Mouse (Mus musculus): ENCODE results near the gene Ncor1. TPM values are rescaled to one million over a fixed set of nuclear protein-coding genes. Genes with fewer than 3 reads are reported as not detected.

Gene Ncor1
- polyA plus RNA-seq, 1 experiment from 2014 or later, result 224 TPM

DNA sequence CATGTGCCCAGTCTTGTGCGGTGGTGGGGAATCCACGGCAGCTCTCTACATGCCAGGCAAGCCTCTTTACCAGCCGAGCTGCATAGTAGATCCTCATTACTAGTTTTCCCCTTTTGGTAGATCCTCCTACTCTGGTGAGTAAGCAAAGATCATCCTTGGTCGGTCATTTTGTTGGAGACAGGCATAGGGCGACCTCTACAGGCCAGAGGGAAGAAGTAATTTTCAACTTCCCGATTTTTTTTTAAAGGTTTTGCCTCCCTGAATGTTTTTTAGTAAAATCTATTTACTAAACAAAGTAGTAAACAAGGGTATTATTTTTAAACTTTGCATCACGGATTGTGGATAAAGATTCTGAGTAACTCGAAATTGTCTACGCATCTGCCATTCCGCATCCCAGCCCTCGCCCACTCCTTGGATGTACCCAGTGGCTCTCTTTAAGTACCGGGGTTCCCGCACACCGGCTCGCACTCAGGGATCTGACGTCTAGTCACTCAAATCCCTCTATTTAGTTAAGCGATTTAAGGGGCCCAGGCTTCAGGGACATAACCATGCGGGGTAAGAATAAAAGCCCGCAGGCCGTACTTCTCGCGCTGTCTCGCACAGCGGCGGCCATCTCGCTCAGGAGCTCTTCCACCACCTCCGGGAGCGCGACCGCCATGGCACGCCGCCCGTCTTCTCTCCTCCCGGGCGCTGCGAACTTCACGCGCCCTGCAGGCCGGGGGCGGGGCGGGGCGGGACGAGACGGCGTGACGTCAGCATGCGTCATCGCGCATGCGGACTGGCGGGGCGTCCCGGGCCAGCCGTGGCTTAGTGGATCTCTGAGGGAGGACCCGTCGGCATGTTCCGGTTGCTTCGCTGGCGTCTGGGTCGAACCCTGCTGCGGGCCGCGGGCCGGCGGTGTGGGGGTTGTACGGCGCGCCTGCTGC lies 177.4 kb downstream of the Ncor1 start, which contains the start of the genes Zswim7 and Ttc19:
Gene Zswim7 (minus strand): TSS at position 701 of the 926 bp plus-strand sequence.
Gene Ttc19 (plus strand): TSS at position 799 of the 926 bp plus-strand sequence.
- peak within 1 kb of the TSS; percentile 59 for H3K4me2 ChIP-seq (ENCODE audit: low read depth, low read length, severe bottlenecking)
- peak; percentile 98 for DNase-seq (ENCODE audit: low spot score)
- peak within 1 kb of the TSS; percentile 85 for H3K9ac ChIP-seq (ENCODE audit: low read length)
- no peaks in the 10 kb centered on the region for H3K27me3 ChIP-seq (ENCODE audit: control insufficient read depth, insufficient read depth, low read length)
- WGBS, result under 1% methylated on average over 68 of the region's 68 CpGs
- ATAC-seq (replicated peaks; ENCODE audit: low FRiP score), result peak; percentile 97
- no peaks in the 10 kb centered on the region; the same call in 1 of the 2 replicates for H3K4me1 ChIP-seq (replicated peaks; ENCODE audit: control insufficient read depth, insufficient read depth, low read length)
- H3K4me3 ChIP-seq (ENCODE audit: low read depth, low read length), result peak within 1 kb of the TSS; percentile 92
- no peaks in the 10 kb centered on the region; the same call in 1 of the 2 replicates for H3K9me3 ChIP-seq (ENCODE audit: control insufficient read depth, low read length)
- no peaks in the 10 kb centered on the region for H3K36me3 ChIP-seq (ENCODE audit: control insufficient read depth, insufficient read depth, low read length)
- peak within 1 kb of the TSS; percentile 71 for H3K27ac ChIP-seq (ENCODE audit: low read depth, low read length)

DNA sequence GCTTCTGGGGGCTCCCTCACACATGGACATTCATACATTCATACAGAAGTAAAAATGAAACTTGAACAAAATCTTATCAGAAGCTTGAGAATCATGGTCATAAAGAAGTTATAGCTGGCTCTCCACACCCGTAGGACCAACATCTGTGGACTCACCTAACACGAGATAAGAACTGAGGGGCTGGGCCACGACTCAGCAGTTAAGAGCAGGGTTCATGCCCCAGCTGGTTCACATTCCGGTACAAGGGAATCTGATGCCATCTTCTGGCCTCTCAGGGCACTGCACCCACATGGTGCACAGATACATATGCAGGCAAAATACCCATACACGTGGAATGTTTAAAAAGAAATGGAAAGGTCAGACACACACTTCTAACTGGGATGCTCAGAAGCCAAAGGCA lies 180.3 kb downstream of the Ncor1 start:
- Histone ChIP-seq H3K4me1 (replicated peaks; ENCODE audit: control insufficient read depth, insufficient read depth, low read length) (no peaks in the 10 kb centered on the region; the same call in 1 of the 2 replicates), H3K36me3 (ENCODE audit: control insufficient read depth, insufficient read depth, low read length) (no peaks in the 10 kb centered on the region), H3K4me3 (ENCODE audit: low read depth, low read length) (no peak overlapping the region), H3K9ac (ENCODE audit: low read length) (no peak overlapping the region), H3K4me2 (ENCODE audit: low read depth, low read length, severe bottlenecking) (no peak overlapping the region), H3K9me3 (ENCODE audit: control insufficient read depth, low read length) (no peaks in the 10 kb centered on the region; the same call in 1 of the 2 replicates), H3K27me3 (ENCODE audit: control insufficient read depth, insufficient read depth, low read length) (no peaks in the 10 kb centered on the region), H3K27ac (ENCODE audit: low read depth, low read length) (no peak overlapping the region)
- WGBS, result 27% methylated on average over 5 of the region's 5 CpGs
- no peak for ATAC-seq (replicated peaks; ENCODE audit: low FRiP score)
- peak; percentile 87 for DNase-seq (ENCODE audit: low spot score)

DNA sequence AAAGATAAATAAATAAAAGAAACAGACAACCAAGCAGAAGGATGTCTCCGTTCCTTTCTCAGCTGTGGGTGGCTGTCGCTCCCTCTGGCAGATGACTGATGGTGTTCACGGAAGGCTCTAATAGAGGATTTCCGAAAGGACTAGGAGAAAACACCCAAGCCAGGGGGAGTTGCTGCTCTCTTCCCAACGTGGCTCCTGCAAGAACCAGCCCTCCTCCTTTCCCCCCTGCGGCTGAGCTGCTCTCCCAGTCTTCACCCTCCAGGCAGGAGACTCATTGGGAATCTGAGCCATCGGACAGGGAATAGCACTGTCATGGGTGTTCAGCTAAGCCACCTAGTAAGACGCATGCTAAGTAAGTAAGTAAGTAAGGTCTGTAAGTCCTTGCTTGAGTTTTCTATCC lies 181.3 kb downstream of the Ncor1 start:
- no peak overlapping the region for H3K27ac ChIP-seq (ENCODE audit: low read depth, low read length)
- no peaks in the 10 kb centered on the region; the same call in 1 of the 2 replicates for H3K9me3 ChIP-seq (ENCODE audit: control insufficient read depth, low read length)
- no peaks in the 10 kb centered on the region; the same call in 1 of the 2 replicates for H3K4me1 ChIP-seq (replicated peaks; ENCODE audit: control insufficient read depth, insufficient read depth, low read length)
- H3K27me3 ChIP-seq (ENCODE audit: control insufficient read depth, insufficient read depth, low read length), result no peaks in the 10 kb centered on the region
- H3K36me3 ChIP-seq (ENCODE audit: control insufficient read depth, insufficient read depth, low read length), result no peaks in the 10 kb centered on the region
- no peak for DNase-seq (ENCODE audit: low spot score)
- 68% methylated on average over 8 of the region's 8 CpGs for WGBS
- ATAC-seq (replicated peaks; ENCODE audit: low FRiP score), result no peak
- H3K9ac ChIP-seq (ENCODE audit: low read length), result no peak overlapping the region
- H3K4me2 ChIP-seq (ENCODE audit: low read depth, low read length, severe bottlenecking), result no peak overlapping the region
- no peak overlapping the region for H3K4me3 ChIP-seq (ENCODE audit: low read depth, low read length)

DNA sequence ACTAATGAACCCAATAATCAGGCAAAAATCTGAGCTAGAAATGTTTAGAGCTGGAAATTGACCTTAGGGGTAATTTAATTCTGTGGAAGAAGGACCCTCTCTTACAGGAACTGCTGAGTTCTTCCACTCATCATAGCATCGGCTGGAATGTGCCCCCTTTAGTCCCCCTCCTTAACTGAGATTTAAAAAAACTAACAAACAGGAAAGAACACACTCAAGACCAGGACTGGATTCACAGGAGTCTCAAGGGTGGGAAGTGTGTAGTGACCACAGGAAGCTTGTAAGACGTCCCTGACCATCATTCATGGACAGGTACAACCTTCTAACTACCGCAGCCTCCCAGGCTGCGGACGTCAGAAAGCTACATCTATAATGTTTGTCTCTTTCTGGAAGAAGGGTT lies 187.5 kb downstream of the Ncor1 start:
- DNase-seq (ENCODE audit: low spot score) (no peak), ATAC-seq (replicated peaks; ENCODE audit: low FRiP score) (no peak)
- peaks cover 5% of the 10 kb centered on the region for H3K4me1 ChIP-seq (replicated peaks; ENCODE audit: control insufficient read depth, insufficient read depth, low read length)
- H3K4me3 ChIP-seq (ENCODE audit: low read depth, low read length), result no peak overlapping the region
- no peaks in the 10 kb centered on the region for H3K36me3 ChIP-seq (ENCODE audit: control insufficient read depth, insufficient read depth, low read length)
- H3K4me2 ChIP-seq (ENCODE audit: low read depth, low read length, severe bottlenecking), result no peak overlapping the region
- no peak overlapping the region for H3K9ac ChIP-seq (ENCODE audit: low read length)
- H3K27me3 ChIP-seq (ENCODE audit: control insufficient read depth, insufficient read depth, low read length), result no peaks in the 10 kb centered on the region
- no peaks in the 10 kb centered on the region for H3K9me3 ChIP-seq (ENCODE audit: control insufficient read depth, low read length)
- WGBS, result 68% methylated on average over 5 of the region's 5 CpGs
- H3K27ac ChIP-seq (ENCODE audit: low read depth, low read length), result no peak overlapping the region

DNA sequence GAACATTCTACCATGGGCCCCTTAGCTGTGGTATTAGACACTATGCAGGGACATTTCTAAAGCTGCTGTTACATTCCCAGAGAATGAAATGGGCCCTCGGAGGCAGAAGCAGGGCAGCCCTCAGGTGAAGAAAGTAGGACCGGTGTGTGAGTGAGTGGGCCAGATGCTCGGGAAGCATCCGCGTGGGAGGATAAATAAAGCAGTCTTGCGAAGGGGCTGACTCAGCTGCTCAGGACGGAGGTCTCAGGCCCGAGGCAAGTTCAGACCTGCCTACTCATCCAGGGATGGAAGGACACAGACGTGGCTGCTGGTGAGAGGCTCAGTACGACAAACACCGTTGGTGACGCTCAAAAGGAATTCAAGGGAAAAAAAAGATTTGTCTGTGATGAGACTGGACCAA lies 189.2 kb downstream of the Ncor1 start:
- no peaks in the 10 kb centered on the region for H3K36me3 ChIP-seq (ENCODE audit: control insufficient read depth, insufficient read depth, low read length)
- no peak overlapping the region for H3K9ac ChIP-seq (ENCODE audit: low read length)
- no peaks in the 10 kb centered on the region; the same call in 1 of the 2 replicates for H3K27me3 ChIP-seq (ENCODE audit: control insufficient read depth, insufficient read depth, low read length)
- H3K4me1 ChIP-seq (replicated peaks; ENCODE audit: control insufficient read depth, insufficient read depth, low read length), result peaks cover 5% of the 10 kb centered on the region
- no peaks in the 10 kb centered on the region for H3K9me3 ChIP-seq (ENCODE audit: control insufficient read depth, low read length)
- no peak overlapping the region for H3K4me3 ChIP-seq (ENCODE audit: low read depth, low read length)
- 83% methylated on average over 12 of the region's 12 CpGs for WGBS
- no peak overlapping the region for H3K27ac ChIP-seq (ENCODE audit: low read depth, low read length)
- H3K4me2 ChIP-seq (ENCODE audit: low read depth, low read length, severe bottlenecking), result no peak overlapping the region
- no peak for DNase-seq (ENCODE audit: low spot score)
- no peak for ATAC-seq (replicated peaks; ENCODE audit: low FRiP score)

DNA sequence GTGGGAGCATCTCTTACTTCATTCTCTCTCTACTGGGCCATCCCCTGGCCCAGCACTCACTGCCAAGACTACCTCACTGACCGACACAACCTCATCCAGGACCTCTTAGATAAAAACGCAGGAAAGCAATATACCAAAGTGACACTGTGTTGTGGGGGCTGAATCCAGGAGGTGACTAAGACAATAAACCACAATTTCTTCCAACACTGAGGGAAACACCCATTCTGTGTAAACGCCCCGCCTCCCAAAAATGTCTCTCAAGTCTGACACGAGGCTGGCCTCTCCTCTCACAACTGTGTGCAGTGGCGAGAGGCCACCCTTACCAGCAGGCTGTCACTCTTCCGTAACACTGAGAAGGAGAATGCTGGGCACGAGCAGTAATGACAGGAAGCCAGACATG lies 190.0 kb downstream of the Ncor1 start:
- H3K9me3 ChIP-seq (ENCODE audit: control insufficient read depth, low read length), result no peaks in the 10 kb centered on the region
- H3K27me3 ChIP-seq (ENCODE audit: control insufficient read depth, insufficient read depth, low read length), result no peaks in the 10 kb centered on the region; the same call in 1 of the 2 replicates
- no peaks in the 10 kb centered on the region for H3K36me3 ChIP-seq (ENCODE audit: control insufficient read depth, insufficient read depth, low read length)
- H3K4me2 ChIP-seq (ENCODE audit: low read depth, low read length, severe bottlenecking), result no peak overlapping the region
- peaks cover 5% of the 10 kb centered on the region for H3K4me1 ChIP-seq (replicated peaks; ENCODE audit: control insufficient read depth, insufficient read depth, low read length)
- no peak overlapping the region for H3K4me3 ChIP-seq (ENCODE audit: low read depth, low read length)
- WGBS, result 81% methylated on average over 8 of the region's 8 CpGs
- no peak overlapping the region for H3K27ac ChIP-seq (ENCODE audit: low read depth, low read length)
- ATAC-seq (replicated peaks; ENCODE audit: low FRiP score) (no peak), DNase-seq (ENCODE audit: low spot score) (no peak)
- H3K9ac ChIP-seq (ENCODE audit: low read length), result no peak overlapping the region

DNA sequence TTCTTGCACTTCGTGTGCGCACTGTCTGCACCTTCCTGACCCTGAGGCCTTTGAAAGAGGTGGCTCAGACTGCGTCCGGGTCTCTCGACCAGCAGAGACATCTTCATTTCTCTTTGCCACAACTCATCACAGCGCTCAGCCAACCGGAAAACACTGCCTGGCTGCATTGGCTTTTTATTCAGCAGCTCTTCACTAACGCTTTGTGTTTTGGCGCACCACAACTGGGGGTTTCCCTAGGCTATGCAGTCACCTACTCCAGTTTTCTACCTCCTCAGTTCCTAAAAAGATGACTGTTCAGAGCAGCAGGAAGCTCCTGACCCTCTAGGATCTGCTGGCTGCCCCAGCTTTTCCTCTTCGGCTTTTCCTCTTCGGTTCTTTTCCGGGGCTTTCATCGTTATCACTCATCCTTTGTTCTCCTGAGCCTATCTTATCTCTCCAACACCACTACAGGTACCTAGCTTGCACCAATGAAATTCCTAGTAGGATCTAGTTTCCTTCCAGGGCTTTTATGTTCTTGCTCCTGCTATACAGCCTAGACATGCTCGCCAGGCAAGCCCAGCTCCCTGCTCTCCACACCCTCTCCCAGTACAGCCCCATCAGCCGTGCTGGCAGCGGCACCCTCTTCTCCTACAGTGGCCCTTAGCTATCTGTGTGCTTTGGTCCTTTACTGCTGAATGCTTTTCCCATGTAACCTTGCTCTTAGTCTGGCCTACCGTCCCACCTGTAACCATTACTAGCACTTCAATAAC lies 191.7 kb downstream of the Ncor1 start:
- no peak overlapping the region; the same call in 1 of the 2 replicates for H3K4me2 ChIP-seq (ENCODE audit: low read depth, low read length, severe bottlenecking)
- 51% methylated on average over 17 of the region's 17 CpGs for WGBS
- no peaks in the 10 kb centered on the region; the same call in 1 of the 2 replicates for H3K27me3 ChIP-seq (ENCODE audit: control insufficient read depth, insufficient read depth, low read length)
- H3K9me3 ChIP-seq (ENCODE audit: control insufficient read depth, low read length), result no peaks in the 10 kb centered on the region
- ATAC-seq (replicated peaks; ENCODE audit: low FRiP score) (no peak), DNase-seq (ENCODE audit: low spot score) (no peak)
- no peaks in the 10 kb centered on the region for H3K36me3 ChIP-seq (ENCODE audit: control insufficient read depth, insufficient read depth, low read length)
- H3K4me1 ChIP-seq (replicated peaks; ENCODE audit: control insufficient read depth, insufficient read depth, low read length), result peaks cover 5% of the 10 kb centered on the region
- H3K27ac ChIP-seq (ENCODE audit: low read depth, low read length), result no peak overlapping the region
- H3K9ac ChIP-seq (ENCODE audit: low read length), result peak overlapping the region; percentile 20; the same call in 1 of the 2 replicates
- no peak overlapping the region for H3K4me3 ChIP-seq (ENCODE audit: low read depth, low read length)
